Mouse (Mus musculus): Measurements from ENCODE around the gene Med14.

The Med14 gene

DNA sequence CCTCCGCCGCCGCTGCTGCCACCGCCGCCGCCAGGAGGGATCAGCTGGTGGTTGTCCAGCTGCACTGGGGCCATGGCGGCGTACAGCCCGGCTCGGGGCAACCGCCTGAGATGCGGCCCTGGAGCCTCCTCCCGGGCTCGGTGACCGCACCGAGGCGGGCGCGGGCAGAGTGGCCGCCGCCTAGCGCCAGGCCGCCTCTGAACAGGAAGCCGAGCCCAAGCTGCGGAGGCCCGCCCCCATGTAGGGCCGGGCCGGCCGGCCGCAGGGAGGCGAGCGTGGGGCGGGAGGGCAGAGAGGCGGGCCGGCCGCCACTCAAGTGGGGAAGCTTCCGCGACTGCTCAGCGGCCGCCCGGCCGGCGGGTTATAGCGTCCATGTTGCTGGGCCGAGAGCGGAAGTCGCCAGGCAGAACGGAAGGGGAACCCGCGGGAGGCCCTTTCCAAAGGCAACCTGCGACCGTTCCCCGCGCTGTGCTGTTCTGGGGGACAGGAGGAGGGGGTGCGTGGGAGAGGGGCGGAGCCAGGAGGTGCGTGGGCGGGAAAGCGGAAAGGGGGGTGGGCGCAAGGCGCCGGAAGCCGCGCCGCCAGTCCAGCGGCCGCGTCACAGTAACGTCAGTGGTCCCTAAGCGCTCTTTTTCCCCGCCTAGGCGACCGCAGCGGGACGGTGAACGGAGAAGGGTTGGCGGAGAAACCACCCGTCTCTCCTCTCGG, at the start of gene Med14:
Med14 (minus strand) TSS at position 448 of the 708 bp plus-strand sequence.
- DNase-seq (ENCODE audit: low spot score in 2 of 2), result peak; percentile 51 to 68

DNA sequence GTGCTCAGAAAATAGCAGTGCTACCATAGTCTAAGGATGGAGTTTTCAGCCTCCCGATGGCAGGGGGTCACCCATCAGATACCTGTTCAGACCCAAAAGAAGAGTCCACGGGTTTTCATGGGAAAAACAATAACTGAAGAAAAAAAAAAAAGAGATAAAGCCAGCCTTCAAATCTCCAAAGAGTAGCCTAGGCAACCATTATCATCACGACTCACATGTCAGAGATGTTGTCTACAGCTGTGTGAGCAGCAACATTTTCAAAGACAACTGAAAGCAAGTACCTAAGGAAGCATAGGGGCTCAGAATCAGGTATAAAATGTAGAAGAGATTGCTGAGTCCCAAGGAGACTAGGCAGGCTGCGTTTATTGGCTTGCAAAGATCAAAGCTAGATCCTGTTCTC, 38.7 kb upstream of the Med14 start:
- DNase-seq (ENCODE audit: low spot score in 2 of 2), result no peak

- DNase-seq (ENCODE audit: low spot score in 2 of 2), result no peak
These were observed 33.0 kb upstream of the Med14 start for GRCm38 (mm10) chrX:12794842-12795241.

DNA sequence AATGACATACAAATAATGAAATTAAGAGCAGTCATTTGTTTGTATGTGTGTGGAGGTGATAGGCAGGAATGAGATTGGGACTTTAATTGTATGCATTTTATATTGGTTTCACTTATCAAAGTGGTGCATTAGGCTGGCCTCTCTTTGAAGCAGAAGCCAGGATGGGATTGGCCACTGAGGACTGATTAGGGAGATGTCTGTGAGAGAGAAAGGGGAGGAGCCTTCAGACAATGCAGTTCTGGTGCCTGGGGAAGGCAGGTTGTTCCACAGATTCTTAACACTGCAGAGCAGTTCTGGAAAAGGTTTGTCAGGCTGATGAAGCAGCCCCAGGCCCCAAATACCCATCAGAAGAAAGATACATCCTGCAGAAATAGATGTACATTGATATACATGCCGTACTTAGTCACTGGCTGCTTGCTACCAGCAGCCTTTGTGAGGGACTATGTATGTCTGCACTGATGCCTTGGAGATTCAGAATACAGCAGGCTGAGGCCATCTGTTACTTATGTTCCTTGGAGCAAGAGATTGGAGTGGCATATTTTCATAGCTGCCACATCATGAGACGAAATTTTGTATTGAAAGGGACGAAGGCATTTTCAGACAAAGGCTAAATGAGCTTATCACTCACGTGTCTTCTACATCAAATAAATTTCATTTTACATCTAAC, 29.9 kb upstream of the Med14 start:
- DNase-seq (ENCODE audit: low spot score in 2 of 2), result no peak

DNA sequence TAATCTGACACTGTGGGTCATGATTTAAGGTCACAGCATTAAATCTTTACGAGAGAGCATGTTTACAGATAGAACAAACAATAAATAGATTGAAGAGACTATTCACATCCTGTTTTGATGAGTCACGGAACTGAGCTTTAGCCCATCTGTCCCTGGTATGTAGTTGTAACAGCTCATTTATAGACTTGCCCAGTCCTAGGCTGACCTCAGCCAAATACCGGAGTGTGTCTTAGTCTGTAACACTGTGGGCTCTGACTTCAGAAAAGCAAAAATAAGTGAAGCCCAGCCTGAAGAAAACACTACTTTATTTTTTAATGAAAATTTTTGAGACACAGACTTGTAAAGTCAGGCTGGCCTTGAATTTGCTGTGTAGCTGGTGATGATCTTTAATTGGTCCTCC, 11.4 kb upstream of the Med14 start:
- DNase-seq (ENCODE audit: low spot score in 2 of 2), result no peak

GRCm38 (mm10) chrX:12771561-12771960, 9.7 kb upstream of the Med14 start:
- DNase-seq (ENCODE audit: low spot score in 2 of 2), result no peak

- no peak for DNase-seq (ENCODE audit: low spot score in 2 of 2)
These were observed 6.7 kb upstream of the Med14 start for GRCm38 (mm10) chrX:12768571-12768970.

GRCm38 (mm10) chrX:12766846-12767564, 5.1 kb upstream of the Med14 start:
- DNase-seq (ENCODE audit: low spot score in 2 of 2), result no peak

DNA sequence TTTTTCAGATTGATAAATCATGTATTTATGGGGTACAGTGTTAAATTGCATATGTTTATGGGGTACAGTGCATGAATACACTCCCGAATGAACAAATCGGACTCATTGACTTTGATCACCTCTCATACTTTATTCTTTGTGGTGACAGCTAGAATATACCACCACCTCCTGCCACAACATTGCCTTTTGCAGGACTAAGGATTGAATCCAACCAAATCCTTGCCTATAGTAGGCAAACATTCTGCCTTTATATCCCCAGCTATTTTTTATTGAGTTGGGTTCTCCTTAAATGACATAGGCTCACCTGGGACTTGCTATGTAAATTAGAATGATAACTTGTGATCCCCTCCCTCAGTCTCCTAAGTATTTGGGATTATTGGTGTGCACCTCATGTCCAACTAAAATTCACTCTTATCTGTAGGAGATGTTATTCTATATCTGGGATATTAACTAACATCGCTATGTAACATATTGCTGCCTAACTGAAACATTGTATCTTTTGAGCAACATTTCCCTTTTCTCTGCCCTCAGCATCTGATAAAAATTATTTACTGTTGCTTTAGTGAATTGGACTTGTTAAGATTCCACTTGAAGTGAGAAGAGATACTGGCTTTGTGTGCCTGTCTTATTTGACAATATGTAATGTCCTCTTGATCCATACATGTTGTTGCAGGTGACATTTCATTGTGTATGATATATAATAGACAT, 1.4 kb upstream of the Med14 start:
- no peak for DNase-seq (ENCODE audit: low spot score in 2 of 2)

DNA sequence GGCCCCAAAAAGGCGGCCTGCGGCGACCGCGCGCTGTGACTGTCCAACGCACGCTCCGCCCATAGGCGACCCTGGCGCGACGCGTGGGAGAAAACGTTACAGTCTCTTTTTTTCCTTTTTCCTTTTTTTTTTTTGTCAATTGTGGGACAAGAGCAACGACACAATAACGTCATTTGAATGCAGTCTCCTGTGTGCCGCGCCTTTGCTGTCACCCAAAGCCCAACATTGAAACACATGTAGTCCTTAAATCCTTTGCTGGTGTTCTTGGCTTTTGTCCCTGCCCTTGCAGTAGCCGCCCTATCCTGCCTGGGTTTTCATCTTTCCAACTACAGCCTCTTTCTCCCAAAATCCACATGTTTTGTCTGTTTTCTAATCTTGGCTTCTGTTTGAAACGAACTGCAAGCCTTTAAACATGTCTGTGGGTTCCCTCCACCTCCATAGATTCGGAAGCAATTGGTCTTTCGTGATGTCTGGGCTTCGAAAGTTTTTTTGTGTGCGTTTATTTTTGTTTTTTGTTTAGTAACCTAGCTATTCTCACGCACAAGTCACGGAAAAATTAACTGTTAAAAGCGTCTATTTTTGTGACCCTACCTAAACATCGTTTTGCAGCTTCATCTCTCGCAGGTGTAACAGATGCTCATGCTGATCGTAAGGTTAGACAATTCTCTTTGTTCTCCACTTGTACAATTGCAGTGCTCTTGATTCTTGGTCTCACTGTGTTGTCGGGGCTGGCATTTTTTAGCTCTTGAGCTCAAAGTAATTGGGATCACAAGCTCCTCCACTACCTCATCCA, 657 bp upstream of the Med14 start:
- no peak for DNase-seq (ENCODE audit: low spot score in 2 of 2)

DNA sequence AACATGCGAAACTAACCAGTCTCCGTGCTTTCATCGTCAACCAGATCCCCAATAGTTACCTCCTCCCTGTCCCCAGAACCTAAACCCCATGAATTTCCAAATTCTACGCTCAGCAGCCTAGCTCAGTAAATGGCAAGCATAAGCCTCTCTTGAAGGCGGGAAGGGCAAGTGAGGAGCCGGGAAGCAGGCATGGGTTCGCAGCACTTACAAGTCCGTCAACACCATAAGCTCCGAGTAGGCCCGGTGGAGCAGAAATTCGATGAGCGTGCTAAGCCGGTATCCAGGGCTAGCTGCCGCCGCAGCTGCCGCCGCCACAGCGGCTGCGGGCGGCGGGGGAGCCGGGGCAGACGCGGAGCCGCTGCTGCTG, 631 bp downstream of the Med14 start:
- peak; percentile 11 to 20 for DNase-seq (ENCODE audit: low spot score in 2 of 2)

- no peak for DNase-seq (ENCODE audit: low spot score in 2 of 2)
These were observed 1.4 kb downstream of the Med14 start for GRCm38 (mm10) chrX:12760501-12760900.

DNA sequence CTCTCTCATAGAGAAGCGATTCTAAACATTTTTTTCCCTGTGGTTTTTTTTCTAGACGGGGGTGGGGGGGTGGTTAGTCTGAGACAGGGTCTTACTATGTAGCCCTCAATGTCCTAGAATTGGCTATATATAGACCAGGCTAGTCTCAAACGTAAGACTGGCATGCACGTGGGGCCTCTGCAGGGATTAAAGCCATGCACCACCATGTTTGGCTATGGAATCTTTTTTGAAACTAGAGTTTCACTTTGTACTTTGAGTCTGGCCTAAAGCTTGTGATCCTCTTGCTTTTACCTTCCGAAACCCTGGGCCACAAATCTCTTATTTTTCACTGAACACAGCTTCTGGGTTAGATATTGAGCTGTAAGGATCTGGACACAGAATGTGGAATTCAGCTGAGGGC, 2.2 kb downstream of the Med14 start:
- no peak for DNase-seq (ENCODE audit: low spot score in 2 of 2)

DNA sequence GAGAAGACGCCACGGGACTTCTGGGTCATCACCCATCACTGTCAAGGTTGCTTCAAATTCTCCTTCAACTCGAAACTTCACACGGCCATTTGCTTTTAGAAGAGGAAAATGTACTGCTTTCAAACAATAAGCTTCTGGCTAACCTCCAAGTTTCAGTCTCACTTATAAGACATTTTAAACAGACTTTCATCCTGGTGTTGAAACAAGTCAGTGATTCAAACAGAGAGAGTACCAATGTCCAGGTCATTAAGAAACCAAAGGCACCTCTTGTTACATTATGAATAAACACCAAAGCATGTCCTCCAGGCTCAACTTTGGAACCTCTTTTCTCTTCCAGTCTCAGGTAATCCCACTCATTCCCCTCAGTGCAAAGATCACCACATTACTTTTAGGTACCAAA, 14.0 kb downstream of the Med14 start:
- DNase-seq (ENCODE audit: low spot score in 2 of 2), result no peak

DNA sequence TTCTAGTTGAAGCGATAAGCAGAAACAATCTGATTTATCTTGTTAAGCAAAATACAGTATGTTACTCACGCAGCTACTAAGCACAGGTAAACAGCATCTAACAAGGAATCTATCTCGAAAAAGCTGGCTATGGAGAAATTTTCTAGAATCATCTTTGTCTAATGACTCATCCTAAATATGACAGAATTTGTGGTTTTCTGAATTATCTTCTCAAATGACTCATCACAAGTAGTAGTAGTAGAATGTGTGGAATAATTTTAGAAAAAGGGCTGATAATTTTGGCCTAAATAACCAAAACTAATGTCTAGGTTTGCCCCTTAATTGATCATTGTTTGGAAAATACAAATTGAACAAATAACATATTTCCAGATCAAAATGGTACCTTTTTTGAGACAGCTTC, 15.1 kb downstream of the Med14 start:
- no peak for DNase-seq (ENCODE audit: low spot score in 2 of 2)

GRCm38 (mm10) chrX:12740396-12740795, 21.5 kb downstream of the Med14 start:
- no peak for DNase-seq (ENCODE audit: low spot score in 2 of 2)

- no peak for DNase-seq (ENCODE audit: low spot score in 2 of 2)
These were observed 45.8 kb downstream of the Med14 start for GRCm38 (mm10) chrX:12716036-12716435.

DNA sequence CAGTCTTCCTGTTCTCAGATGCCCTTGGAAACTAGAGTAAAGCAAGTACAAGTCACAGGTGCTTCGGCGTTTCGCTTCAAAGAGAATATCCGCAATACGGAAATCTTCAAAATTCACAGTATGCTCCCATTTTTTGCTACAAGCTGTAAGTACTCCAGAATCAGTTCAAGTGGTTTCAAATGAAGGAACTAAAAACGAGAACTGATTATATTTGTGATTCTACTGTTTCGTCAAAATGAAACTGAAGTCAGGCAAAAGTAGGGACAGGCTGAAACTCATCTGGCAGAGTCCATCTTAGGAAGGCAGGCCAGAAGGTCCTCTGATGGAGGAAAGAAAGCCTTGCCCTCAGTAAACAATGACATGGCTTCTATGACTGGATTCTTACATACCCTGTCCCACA, 48.1 kb downstream of the Med14 start:
- no peak for DNase-seq (ENCODE audit: low spot score in 2 of 2)

- DNase-seq (ENCODE audit: low spot score in 2 of 2), result no peak
These were observed 75.0 kb downstream of the Med14 start for GRCm38 (mm10) chrX:12686910-12687309.

DNA sequence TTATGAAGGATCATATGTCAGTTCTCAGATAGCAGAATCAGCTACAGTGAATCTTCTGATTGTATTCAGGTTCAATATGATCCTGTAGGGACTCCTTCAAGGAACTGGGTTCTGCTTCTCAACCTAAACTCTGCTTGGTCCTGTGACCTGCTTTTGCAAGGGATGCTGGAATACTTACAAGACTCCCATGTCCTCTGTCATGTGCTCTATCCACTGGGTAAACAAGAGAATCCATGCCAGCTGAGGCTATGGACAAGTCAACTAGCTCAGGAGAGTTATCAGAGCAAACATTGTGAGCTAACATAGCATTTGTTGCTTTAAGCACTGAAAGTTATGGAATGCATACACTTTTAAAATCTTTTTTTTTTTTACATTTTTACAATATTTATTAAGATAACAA, 75.8 kb downstream of the Med14 start:
- DNase-seq (ENCODE audit: low spot score in 2 of 2), result no peak

DNA sequence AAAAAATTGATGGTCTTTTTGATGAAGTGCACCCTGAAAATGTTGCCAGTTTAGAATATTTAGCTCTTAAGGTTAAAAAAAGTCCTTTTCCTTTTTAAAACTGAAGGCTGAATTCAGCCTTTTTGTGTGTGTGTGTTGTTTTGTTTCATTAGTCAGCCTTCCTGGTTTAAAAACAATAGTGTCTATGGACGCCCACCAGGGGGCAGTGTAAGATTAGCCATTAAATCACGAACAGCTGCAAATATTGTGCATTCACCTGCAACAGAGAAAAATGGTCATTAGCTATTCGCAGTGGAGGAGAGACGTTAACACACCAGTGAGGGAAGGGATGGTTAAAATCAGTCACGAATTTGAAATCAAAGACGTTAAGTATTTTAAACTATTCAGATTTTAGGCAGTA, 84.5 kb downstream of the Med14 start:
- DNase-seq (ENCODE audit: low spot score in 2 of 2), result peak; percentile 8 to 44
